Mouse (Mus musculus) myocyte (in vitro differentiated cells): ENCODE results near the gene Cldn9.

Source experiments
- CEBPB ChIP-seq: IDR thresholded peaks from 2 replicates; pipeline ENCODE4 v1.6.1; 2011; ENCODE audit warnings: mild to moderate bottlenecking, moderate library complexity; ENCODE audit not compliant: poor library complexity, insufficient read depth, severe bottlenecking
- MAX ChIP-seq: IDR thresholded peaks from one replicate; pipeline ENCODE4 v1.6.1; 2011; ENCODE audit warnings: low read depth, mild to moderate bottlenecking, control low read depth
- POLR2A ChIP-seq: IDR thresholded peaks from one replicate; pipeline ENCODE4 v1.6.1; 2011; ENCODE audit warnings: low read depth, mild to moderate bottlenecking, control low read depth, moderate library complexity; ENCODE audit not compliant: insufficient read length
- POLR2AphosphoS2 ChIP-seq: IDR thresholded peaks from one replicate; pipeline ENCODE4 v1.6.1; 2011; ENCODE audit warnings: low read depth, control low read depth; ENCODE audit not compliant: insufficient read length
- USF1 ChIP-seq: IDR thresholded peaks from one replicate; pipeline ENCODE4 v1.6.1; 2011; ENCODE audit warnings: low read depth, mild to moderate bottlenecking, control low read depth, moderate library complexity

DNA sequence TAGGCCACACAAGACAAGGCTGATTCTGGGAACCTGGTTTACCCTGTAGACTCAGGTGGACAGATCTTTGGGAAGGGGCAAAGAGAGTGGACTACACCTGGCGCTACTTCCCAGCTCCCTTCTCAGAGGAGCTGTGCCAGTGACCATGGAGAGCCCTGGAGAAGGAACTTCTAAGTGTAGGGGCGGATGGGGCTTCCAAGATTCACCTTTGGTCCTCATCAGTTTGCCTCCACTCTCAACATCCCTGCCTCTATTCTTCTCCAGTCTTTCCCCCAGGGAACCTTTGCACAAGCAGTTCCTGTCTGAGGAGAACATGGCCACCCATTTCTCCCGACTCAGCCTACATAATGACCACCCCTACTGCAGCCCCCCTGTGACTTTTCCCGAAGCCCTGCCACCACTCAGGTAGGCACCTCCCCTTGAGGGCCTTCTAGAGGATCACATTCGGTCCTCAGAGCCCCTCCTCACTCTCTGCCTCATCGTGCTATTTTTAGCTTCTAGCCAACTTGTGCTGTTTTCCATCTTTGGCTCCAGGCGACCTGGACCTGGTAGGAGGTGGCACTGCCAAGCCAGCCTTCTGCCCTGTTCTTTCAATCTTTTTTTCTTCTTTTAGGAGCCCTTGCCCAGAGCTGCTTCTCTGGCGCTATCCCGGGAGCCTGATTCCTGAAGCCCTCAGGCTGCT lies 9.4 kb downstream of the Cldn9 start:
- TF ChIP-seq MAX (no peak), POLR2AphosphoS2 (no peak), USF1 (no peak), POLR2A (peak; percentile 15), CEBPB (no peak)
